Comparison of ENCODE assay signal across 9 mouse cellular contexts in the genomic region with DNA sequence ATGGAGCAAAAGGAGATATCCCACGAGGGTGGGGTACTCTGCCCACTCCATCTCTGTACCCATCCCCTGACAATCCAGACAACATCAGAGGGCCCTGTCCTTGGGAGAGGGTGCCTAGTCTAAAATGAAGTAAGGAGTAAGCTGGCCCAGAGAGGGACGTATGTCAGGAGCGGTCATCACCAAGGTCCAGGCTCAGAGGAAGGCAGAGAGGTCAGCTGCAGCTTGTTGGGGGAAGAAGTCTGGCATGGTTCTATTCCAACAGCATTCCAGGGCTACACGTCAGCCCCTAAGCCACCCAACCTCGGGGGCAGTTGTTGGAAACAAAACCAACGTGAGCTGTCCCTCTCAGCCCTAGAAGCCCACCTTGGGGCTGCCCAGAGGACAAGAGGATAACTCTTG. TPM values are rescaled to one million over a fixed set of nuclear protein-coding genes. Genes with fewer than 3 reads are reported as not detected.
DNase-seq lines count a peak whose midpoint lies in the region; ATAC-seq and TF ChIP-seq lines count a peak whose summit lies in the region.
"Had no signal": no experiment of that assay in that cellular context is flagged by ENCODE, and none has a peak within 500 bp of the region (broad histone marks: within the 10 kb centered on the region; RNA-seq: fewer than 3 reads in every experiment).

No protein-coding gene starts in this region.

- no peak for ATAC-seq in hindbrain, embryonic 14.5 days (ENCODE audit: low FRiP score)
- ATAC-seq in neural tube, embryonic 12.5 days (ENCODE audit: low FRiP score, low read depth), result no peak
- ATAC-seq in neural tube, embryonic 15.5 days (ENCODE audit: low FRiP score), result no peak
- ATAC-seq in intestine, postnatal 0 days, result 0 out of 2 replicates have a peak, but pooled peaks have one; percentile 1
- ATAC-seq in activated CD4-positive, CD25-positive, alpha-beta regulatory T cell, adult 4 months, result no peak
- ATAC-seq: inflammation-experienced regulatory T-cells, adult 6 months had no signal

- H3K4me1 ChIP-seq in hindbrain, embryonic 10.5 days (replicated peaks), result peaks cover 78% of the 10 kb centered on the region
- H3K4me1 ChIP-seq in hindbrain, embryonic 14.5 days (replicated peaks; ENCODE audit: control insufficient read depth, insufficient read depth, low read length), result peaks cover 14% of the 10 kb centered on the region
- H3K4me1 ChIP-seq in neural tube, embryonic 12.5 days, result peaks cover 43% of the 10 kb centered on the region
- peaks cover 38% of the 10 kb centered on the region for H3K4me1 ChIP-seq in neural tube, embryonic 15.5 days
- 0 out of 2 replicates have a peak, but pooled peaks cover 13% of the 10 kb centered on the region for H3K4me1 ChIP-seq in intestine, postnatal 0 days (replicated peaks; ENCODE audit: control insufficient read depth, insufficient read depth, low read length)

- peak overlapping the region; percentile 27 for H3K4me3 ChIP-seq in hindbrain, embryonic 10.5 days
- H3K4me3 ChIP-seq in hindbrain, embryonic 14.5 days (replicated peaks; ENCODE audit: low read length), result no peak overlapping the region
- H3K4me3 ChIP-seq in neural tube, embryonic 12.5 days, result no peak overlapping the region
- no peak overlapping the region for H3K4me3 ChIP-seq in neural tube, embryonic 15.5 days (replicated peaks)
- no peak overlapping the region for H3K4me3 ChIP-seq in intestine, postnatal 0 days (ENCODE audit: low read depth, low read length)

- H3K36me3 ChIP-seq in hindbrain, embryonic 10.5 days, result no peaks in the 10 kb centered on the region
- no peaks in the 10 kb centered on the region for H3K36me3 ChIP-seq in hindbrain, embryonic 14.5 days (replicated peaks; ENCODE audit: control insufficient read depth, insufficient read depth)
- no peaks in the 10 kb centered on the region for H3K36me3 ChIP-seq in neural tube, embryonic 12.5 days
- no peaks in the 10 kb centered on the region for H3K36me3 ChIP-seq in neural tube, embryonic 15.5 days
- no peaks in the 10 kb centered on the region for H3K36me3 ChIP-seq in intestine, postnatal 0 days (ENCODE audit: control insufficient read depth, insufficient read depth)
- H3K36me3 ChIP-seq: liver, embryonic 13.5 days had no signal

- peaks cover 49% of the 10 kb centered on the region for H3K27me3 ChIP-seq in hindbrain, embryonic 10.5 days (ENCODE audit: insufficient read depth, poor library complexity, severe bottlenecking)
- peaks cover 34% of the 10 kb centered on the region for H3K27me3 ChIP-seq in hindbrain, embryonic 14.5 days (ENCODE audit: control insufficient read depth, insufficient read depth, low read length)
- peaks cover 35% of the 10 kb centered on the region for H3K27me3 ChIP-seq in neural tube, embryonic 12.5 days (replicated peaks)
- H3K27me3 ChIP-seq in neural tube, embryonic 15.5 days (replicated peaks), result peaks cover 43% of the 10 kb centered on the region
- peaks cover 4% of the 10 kb centered on the region; the same call in 1 of the 2 replicates for H3K27me3 ChIP-seq in intestine, postnatal 0 days (replicated peaks; ENCODE audit: control insufficient read depth, insufficient read depth, low read length)

- no peaks in the 10 kb centered on the region for H3K9me3 ChIP-seq in hindbrain, embryonic 10.5 days
- H3K9me3 ChIP-seq in hindbrain, embryonic 14.5 days (ENCODE audit: control insufficient read depth, low read length), result no peaks in the 10 kb centered on the region
- no peaks in the 10 kb centered on the region for H3K9me3 ChIP-seq in neural tube, embryonic 12.5 days
- no peaks in the 10 kb centered on the region for H3K9me3 ChIP-seq in neural tube, embryonic 15.5 days (replicated peaks)
- no peaks in the 10 kb centered on the region for H3K9me3 ChIP-seq in intestine, postnatal 0 days (ENCODE audit: control insufficient read depth)
- H3K9me3 ChIP-seq: liver, embryonic 13.5 days had no signal

- WGBS in hindbrain, embryonic 10.5 days, result 52% methylated on average over 6 of the region's 6 CpGs
- WGBS in hindbrain, embryonic 14.5 days, result 57% methylated on average over 6 of the region's 6 CpGs
- 43% methylated on average over 6 of the region's 6 CpGs for WGBS in neural tube, embryonic 12.5 days
- 51% methylated on average over 6 of the region's 6 CpGs for WGBS in neural tube, embryonic 15.5 days
- WGBS in intestine, postnatal 0 days, result 54% methylated on average over 6 of the region's 6 CpGs

- peak overlapping the region; percentile 68 for H3K27ac ChIP-seq in hindbrain, embryonic 10.5 days
- H3K27ac ChIP-seq in hindbrain, embryonic 14.5 days, result no peak overlapping the region
- no peak overlapping the region for H3K27ac ChIP-seq in neural tube, embryonic 12.5 days
- no peak overlapping the region for H3K27ac ChIP-seq in neural tube, embryonic 15.5 days (replicated peaks)
- peak overlapping the region; percentile 35 for H3K27ac ChIP-seq in intestine, postnatal 0 days (ENCODE audit: low read depth, low read length)
- H3K27ac ChIP-seq: liver, embryonic 13.5 days had no signal

- DNase-seq in hindbrain, embryonic 10.5 days (ENCODE audit: low spot score), result no peak
- DNase-seq in hindbrain, embryonic 14.5 days (ENCODE audit: low spot score), result no peak
- no peak for DNase-seq in ovary, postnatal 10 days (ENCODE audit: low spot score)

- H3K9ac ChIP-seq in hindbrain, embryonic 14.5 days, result no peak overlapping the region
- H3K9ac ChIP-seq in neural tube, embryonic 12.5 days, result no peak overlapping the region
- H3K9ac ChIP-seq in neural tube, embryonic 15.5 days (replicated peaks), result no peak overlapping the region
- no peak overlapping the region for H3K9ac ChIP-seq in intestine, postnatal 0 days (ENCODE audit: low read depth, low read length)

- no peak overlapping the region for H3K4me2 ChIP-seq in hindbrain, embryonic 14.5 days (replicated peaks)
- peak overlapping the region; percentile 43 for H3K4me2 ChIP-seq in neural tube, embryonic 12.5 days (replicated peaks)
- H3K4me2 ChIP-seq in neural tube, embryonic 15.5 days, result no peak overlapping the region
- H3K4me2 ChIP-seq in intestine, postnatal 0 days (replicated peaks; ENCODE audit: low read depth), result peak overlapping the region; percentile 66; the same call in 1 of the 2 replicates

- TF ChIP-seq CTCF in intestine, postnatal 0 days (IDR thresholded peaks at IDR 0.05; ENCODE audit: low read depth), result no peak

RNA-seq across cellular contexts. Expression of gene Lama5, which starts 2.4 kb away (rescaled TPM):
- polyA plus RNA-seq in hindbrain, embryonic 10.5 days (2016; fragmentation: Nextera tagmentation; extraction: Ambion mirVana), result 7.2 and 10.8 TPM in 2 replicates
- 2.6 and 2.9 TPM in 2 replicates for polyA plus RNA-seq in hindbrain, embryonic 14.5 days (2014; fragmentation: Nextera tagmentation; extraction: Ambion mirVana)
- polyA plus RNA-seq in neural tube, embryonic 12.5 days (2016; fragmentation: Nextera tagmentation; extraction: Ambion mirVana), result 2.8 and 2.9 TPM in 2 replicates
- 1.2 and 4.4 TPM in 2 replicates for polyA plus RNA-seq in neural tube, embryonic 15.5 days (2015; fragmentation: Nextera tagmentation; extraction: Ambion mirVana)
- 19.8 and 23.5 TPM in 2 replicates for polyA plus RNA-seq in intestine, postnatal 0 days (2015; fragmentation: Nextera tagmentation; extraction: Ambion mirVana)
- polyA plus RNA-seq in activated CD4-positive, CD25-positive, alpha-beta regulatory T cell, adult 4 months (2017; shearing (Covaris generic)), result under 1 TPM; 0.28 to 0.59 TPM

RNA-seq across cellular contexts. Expression of gene Rps21, which starts 29.1 kb away (rescaled TPM):
- polyA plus RNA-seq in hindbrain, embryonic 10.5 days (2016; fragmentation: Nextera tagmentation; extraction: Ambion mirVana), result 440 and 510 TPM in 2 replicates
- 372 and 509 TPM in 2 replicates for polyA plus RNA-seq in hindbrain, embryonic 14.5 days (2014; fragmentation: Nextera tagmentation; extraction: Ambion mirVana)
- polyA plus RNA-seq in neural tube, embryonic 12.5 days (2016; fragmentation: Nextera tagmentation; extraction: Ambion mirVana), result 430 and 468 TPM in 2 replicates
- polyA plus RNA-seq in neural tube, embryonic 15.5 days (2015; fragmentation: Nextera tagmentation; extraction: Ambion mirVana), result 382 and 405 TPM in 2 replicates
- polyA plus RNA-seq in intestine, postnatal 0 days (2015; fragmentation: Nextera tagmentation; extraction: Ambion mirVana), result 442 and 454 TPM in 2 replicates
- polyA plus RNA-seq in activated CD4-positive, CD25-positive, alpha-beta regulatory T cell, adult 4 months (2017; shearing (Covaris generic)), result 1,000 to 10,000 TPM; 1,181 to 1,680 TPM

RNA-seq across cellular contexts. Expression of gene Cables2, which starts 45.2 kb away (rescaled TPM):
- polyA plus RNA-seq in hindbrain, embryonic 10.5 days (2016; fragmentation: Nextera tagmentation; extraction: Ambion mirVana), result 12.6 and 16.0 TPM in 2 replicates
- 40.6 and 40.9 TPM in 2 replicates for polyA plus RNA-seq in hindbrain, embryonic 14.5 days (2014; fragmentation: Nextera tagmentation; extraction: Ambion mirVana)
- polyA plus RNA-seq in neural tube, embryonic 12.5 days (2016; fragmentation: Nextera tagmentation; extraction: Ambion mirVana), result 26.3 and 28.7 TPM in 2 replicates
- 21.2 and 25.6 TPM in 2 replicates for polyA plus RNA-seq in neural tube, embryonic 15.5 days (2015; fragmentation: Nextera tagmentation; extraction: Ambion mirVana)
- 8.2 and 8.4 TPM in 2 replicates for polyA plus RNA-seq in intestine, postnatal 0 days (2015; fragmentation: Nextera tagmentation; extraction: Ambion mirVana)
- polyA plus RNA-seq in activated CD4-positive, CD25-positive, alpha-beta regulatory T cell, adult 4 months (2017; shearing (Covaris generic)), result 1 to 10 TPM; 5.9 to 7.2 TPM

RNA-seq across cellular contexts. Expression of gene Adrm1, which starts 56.8 kb away (rescaled TPM):
- 278 and 297 TPM in 2 replicates for polyA plus RNA-seq in hindbrain, embryonic 10.5 days (2016; fragmentation: Nextera tagmentation; extraction: Ambion mirVana)
- 148 and 149 TPM in 2 replicates for polyA plus RNA-seq in hindbrain, embryonic 14.5 days (2014; fragmentation: Nextera tagmentation; extraction: Ambion mirVana)
- polyA plus RNA-seq in neural tube, embryonic 12.5 days (2016; fragmentation: Nextera tagmentation; extraction: Ambion mirVana), result 218 and 221 TPM in 2 replicates
- polyA plus RNA-seq in neural tube, embryonic 15.5 days (2015; fragmentation: Nextera tagmentation; extraction: Ambion mirVana), result 196 and 203 TPM in 2 replicates
- polyA plus RNA-seq in intestine, postnatal 0 days (2015; fragmentation: Nextera tagmentation; extraction: Ambion mirVana), result 132 and 142 TPM in 2 replicates
- 100 to 1,000 TPM in 1 of 2 experiments, 10 to 100 TPM in 1; 87.7 to 113 TPM for polyA plus RNA-seq in activated CD4-positive, CD25-positive, alpha-beta regulatory T cell, adult 4 months (2017; shearing (Covaris generic))

Comparison
In these comparisons a context has a peak if more than half of its experiments do, and no peak if none do; other contexts are left out.
1. H3K27ac ChIP-seq: peak in hindbrain, embryonic 10.5 days (single experiment) and intestine, postnatal 0 days (single experiment); none in hindbrain, embryonic 14.5 days (single experiment), neural tube, embryonic 12.5 days (single experiment) and neural tube, embryonic 15.5 days (single experiment).
2. H3K4me2 ChIP-seq: peak in neural tube, embryonic 12.5 days (single experiment) and intestine, postnatal 0 days (single experiment); none in hindbrain, embryonic 14.5 days (single experiment) and neural tube, embryonic 15.5 days (single experiment).